Mouse (Mus musculus) embryonic facial prominence, embryonic 14.5 days (tissue): ENCODE measurements at regions not wholly inside any gene's neighbourhood (a gene's known extent, or its start where the extent isn't known, plus 50 kb on each side); places are given as distances from the start of the nearest gene placed in this dataset.

Experiments used
- ATAC-seq: fragments of 200-750 bp; cut with Nextera tagmentation; 2 replicates; pipeline ENCODE4 v1.8.0; 2017; ENCODE audit warnings: low read depth, moderate number of reproducible peaks, moderate TSS enrichment
- DNase-seq: peaks from one replicate; pipeline ENCODE4 v3.0.0-alpha.2; 2015; ENCODE audit warnings: low spot score
- H3K27ac ChIP-seq: fragments of 300-500 bp; sonication (generic); replicated peaks from 2 replicates; pipeline ENCODE4 v1.5.1; 2014; ENCODE audit warnings: low read depth, mild to moderate bottlenecking, low read length, moderate library complexity
- H3K27me3 ChIP-seq: fragments of 300-500 bp; sonication (generic); replicated peaks from 2 replicates; pipeline ENCODE4 v1.6.1; 2014; ENCODE audit warnings: low read length; ENCODE audit not compliant: control insufficient read depth, insufficient read depth
- H3K36me3 ChIP-seq: fragments of 300-500 bp; sonication (generic); 2 replicates; pipeline ENCODE4 v1.6.1; 2014; ENCODE audit warnings: low read length, mixed read lengths; ENCODE audit not compliant: control insufficient read depth, insufficient read depth
- H3K4me1 ChIP-seq: fragments of 300-500 bp; sonication (generic); 2 replicates; pipeline ENCODE4 v1.6.1; 2014; ENCODE audit warnings: antibody characterized with exemption, low read length; ENCODE audit not compliant: control insufficient read depth, insufficient read depth
- H3K4me2 ChIP-seq: fragments of 300-500 bp; sonication (generic); 2 replicates; pipeline ENCODE4 v1.6.1; 2014; ENCODE audit warnings: low read depth, mild to moderate bottlenecking, low read length, moderate library complexity, mixed read lengths
- H3K4me3 ChIP-seq: fragments of 300-500 bp; sonication (generic); 2 replicates; pipeline ENCODE4 v1.5.1; 2014; ENCODE audit warnings: low read depth, mild to moderate bottlenecking, low read length
- H3K9ac ChIP-seq: fragments of 300-500 bp; sonication (generic); 2 replicates; pipeline ENCODE4 v1.6.1; 2014; ENCODE audit warnings: low read depth, mild to moderate bottlenecking, low read length, moderate library complexity, mixed read lengths
- H3K9me3 ChIP-seq: fragments of 300-500 bp; sonication (generic); 2 replicates; pipeline ENCODE4 v1.6.1; 2016; ENCODE audit warnings: low read length; ENCODE audit not compliant: control insufficient read depth
- WGBS: fragments of 180-500 bp; shearing (Covaris S2); extraction: QIAGEN DNeasy Blood & Tissue Kit; methylation state at CpG from one replicate; pipeline ENCODE4 v1.1.7; 2014; 5-methylcytosine and 5-hydroxymethylcytosine counted together

- H3K4me2 ChIP-seq, result no peak overlapping the region
- no peak overlapping the region for H3K9ac ChIP-seq
- ATAC-seq (no peak), DNase-seq (peak; percentile 39)
- H3K4me3 ChIP-seq, result no peak overlapping the region
- no peaks in the 10 kb centered on the region for H3K36me3 ChIP-seq
- no peaks in the 10 kb centered on the region for H3K27me3 ChIP-seq
- WGBS, result 67% methylated on average over 9 of the region's 9 CpGs
- peaks cover 25% of the 10 kb centered on the region for H3K4me1 ChIP-seq
- H3K27ac ChIP-seq, result no peak overlapping the region
- no peaks in the 10 kb centered on the region for H3K9me3 ChIP-seq
Measured at GRCm38 (mm10) chr6:31077216-31077615, 118.3 kb upstream of the Klf14 start.

- no peak overlapping the region for H3K27ac ChIP-seq
- ATAC-seq, result no peak
Measured at GRCm38 (mm10) chr6:31077779-31078178, 118.9 kb upstream of the Klf14 start.

GRCm38 (mm10) chr6:31078413-31078812 is 119.5 kb upstream of the Klf14 start:
- WGBS, result 63% methylated on average over 6 of the region's 6 CpGs
- no peak for DNase-seq
- H3K4me1 ChIP-seq, result peaks cover 25% of the 10 kb centered on the region
- no peak overlapping the region for H3K9ac ChIP-seq
- H3K9me3 ChIP-seq, result no peaks in the 10 kb centered on the region
- H3K4me2 ChIP-seq, result no peak overlapping the region
- H3K27ac ChIP-seq, result no peak overlapping the region
- no peak for ATAC-seq
- H3K36me3 ChIP-seq, result no peaks in the 10 kb centered on the region
- H3K27me3 ChIP-seq, result no peaks in the 10 kb centered on the region
- H3K4me3 ChIP-seq, result no peak overlapping the region

More at GRCm38 (mm10) chr6:31077779-31078178, 118.9 kb upstream of the Klf14 start:
- Histone ChIP-seq H3K27me3 (no peaks in the 10 kb centered on the region), H3K36me3 (no peaks in the 10 kb centered on the region), H3K4me2 (no peak overlapping the region), H3K4me1 (peaks cover 25% of the 10 kb centered on the region), H3K4me3 (no peak overlapping the region), H3K9ac (no peak overlapping the region), H3K9me3 (no peaks in the 10 kb centered on the region)
- peak; percentile 62 for DNase-seq
- WGBS, result 57% methylated on average over 9 of the region's 9 CpGs

GRCm38 (mm10) chr6:31079586-31080259 is 120.8 kb upstream of the Klf14 start:
- Histone ChIP-seq H3K4me2 (no peak overlapping the region), H3K4me1 (peaks cover 24% of the 10 kb centered on the region), H3K9me3 (no peaks in the 10 kb centered on the region), H3K36me3 (no peaks in the 10 kb centered on the region), H3K27ac (no peak overlapping the region), H3K4me3 (no peak overlapping the region), H3K9ac (no peak overlapping the region), H3K27me3 (no peaks in the 10 kb centered on the region)
- peak; percentile 64 for DNase-seq
- no peak for ATAC-seq
- 65% methylated on average over 14 of the region's 14 CpGs for WGBS

GRCm38 (mm10) chr6:31080279-31080678 is 121.4 kb upstream of the Klf14 start:
- no peak overlapping the region for H3K4me2 ChIP-seq
- DNase-seq (no peak), ATAC-seq (no peak)
- H3K36me3 ChIP-seq, result no peaks in the 10 kb centered on the region
- H3K27me3 ChIP-seq, result no peaks in the 10 kb centered on the region
- 74% methylated on average over 4 of the region's 4 CpGs for WGBS
- H3K27ac ChIP-seq, result no peak overlapping the region
- no peak overlapping the region for H3K9ac ChIP-seq
- H3K4me3 ChIP-seq, result no peak overlapping the region
- H3K4me1 ChIP-seq, result peaks cover 18% of the 10 kb centered on the region
- no peaks in the 10 kb centered on the region for H3K9me3 ChIP-seq

DNA sequence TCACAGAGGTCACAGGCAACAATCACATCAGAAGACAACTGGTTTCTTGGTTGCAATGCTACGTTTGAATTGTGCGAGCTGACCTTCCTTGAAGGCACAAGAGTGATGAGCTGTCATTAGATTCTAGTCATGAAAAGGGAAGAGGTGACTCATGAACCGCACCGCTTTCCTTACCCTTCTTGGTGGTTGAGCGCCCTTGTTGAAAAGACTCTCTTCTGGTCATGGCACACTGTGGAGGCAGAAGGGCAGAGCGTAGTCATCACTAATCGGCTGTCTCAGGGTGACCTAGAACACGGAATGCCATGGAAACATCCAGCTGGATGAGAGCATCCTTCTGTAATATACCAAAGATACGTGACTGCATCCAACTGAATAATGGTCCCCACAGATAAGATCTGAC is 121.8 kb upstream of the Klf14 start:
- H3K4me2 ChIP-seq, result no peak overlapping the region
- ATAC-seq, result no peak
- WGBS, result 93% methylated on average over 9 of the region's 9 CpGs
- H3K4me3 ChIP-seq, result no peak overlapping the region
- no peaks in the 10 kb centered on the region for H3K36me3 ChIP-seq
- DNase-seq, result no peak
- no peaks in the 10 kb centered on the region for H3K27me3 ChIP-seq
- no peaks in the 10 kb centered on the region for H3K9me3 ChIP-seq
- H3K4me1 ChIP-seq, result peaks cover 15% of the 10 kb centered on the region
- no peak overlapping the region for H3K9ac ChIP-seq
- H3K27ac ChIP-seq, result no peak overlapping the region

GRCm38 (mm10) chr6:31081238-31081637 is 122.4 kb upstream of the Klf14 start:
- no peak overlapping the region for H3K9ac ChIP-seq
- peaks cover 11% of the 10 kb centered on the region for H3K4me1 ChIP-seq
- H3K36me3 ChIP-seq, result no peaks in the 10 kb centered on the region
- DNase-seq (no peak), ATAC-seq (no peak)
- WGBS, result 91% methylated on average over 9 of the region's 9 CpGs
- no peak overlapping the region for H3K4me2 ChIP-seq
- no peak overlapping the region for H3K4me3 ChIP-seq
- H3K27me3 ChIP-seq, result no peaks in the 10 kb centered on the region
- H3K9me3 ChIP-seq, result no peaks in the 10 kb centered on the region
- H3K27ac ChIP-seq, result no peak overlapping the region

DNA sequence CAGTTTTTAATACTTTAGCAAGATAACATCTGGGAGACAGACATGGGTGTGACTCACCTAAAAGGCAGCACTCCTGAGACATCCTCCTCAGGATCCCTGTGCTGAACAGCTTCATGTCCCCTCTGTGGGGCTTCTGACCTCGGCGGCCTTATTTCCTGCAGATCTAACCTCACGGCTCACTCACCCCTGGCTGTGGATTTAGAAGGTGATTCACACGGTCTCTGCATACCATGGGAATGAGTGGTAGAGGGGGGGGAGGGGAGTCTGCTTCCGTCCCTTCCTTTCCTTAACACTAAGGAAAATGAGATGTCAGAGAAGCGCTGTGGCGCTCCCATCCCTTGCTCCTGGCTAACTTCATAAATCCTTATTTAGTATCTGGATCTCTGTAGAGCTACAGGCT is 123.1 kb upstream of the Klf14 start:
- 62% methylated on average over 7 of the region's 7 CpGs for WGBS
- H3K9me3 ChIP-seq, result no peaks in the 10 kb centered on the region
- no peak overlapping the region for H3K4me3 ChIP-seq
- no peak overlapping the region for H3K9ac ChIP-seq
- H3K4me2 ChIP-seq, result no peak overlapping the region
- H3K4me1 ChIP-seq, result peaks cover 7% of the 10 kb centered on the region
- H3K36me3 ChIP-seq, result no peaks in the 10 kb centered on the region
- H3K27me3 ChIP-seq, result no peaks in the 10 kb centered on the region
- H3K27ac ChIP-seq, result no peak overlapping the region
- no peak for ATAC-seq
- no peak for DNase-seq
